Mouse (Mus musculus): ENCODE data around the gene Tomt. TPM values are rescaled to one million over a fixed set of nuclear protein-coding genes. Genes with fewer than 3 reads are reported as not detected.
"Not testable (repeated sequence)": the region's sequence is repeated elsewhere in the genome, so short reads cannot be mapped to it uniquely, and the experiment has no call there.

The Tomt gene
- polyA plus RNA-seq (2016; fragmentation: Nextera tagmentation; extraction: Ambion mirVana) = 0.38 and 0.64 TPM in 2 replicates

DNA sequence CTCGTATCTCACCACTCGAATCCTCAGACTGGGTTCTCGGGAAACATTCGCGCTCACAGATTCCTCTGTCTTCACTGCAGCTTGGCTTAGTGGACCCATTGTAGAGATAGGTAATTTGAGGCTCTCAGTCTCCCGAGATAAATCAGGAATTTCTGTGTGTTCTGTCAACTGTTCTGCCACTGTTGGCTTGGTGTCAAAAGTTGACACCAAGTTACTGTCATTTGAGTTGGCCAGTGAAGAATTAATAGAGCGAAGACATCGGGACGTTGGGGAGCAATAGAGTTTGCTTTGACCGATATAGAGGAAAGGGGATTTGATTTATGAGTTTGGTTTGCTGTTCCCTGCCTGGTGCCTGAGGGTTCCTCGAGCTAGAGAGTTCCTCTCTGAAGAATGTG lies at the start of gene Tomt:
Gene Tomt (minus strand): TSS at position 73 of the 395 bp plus-strand sequence.
- no peaks in the 10 kb centered on the region for H3K27me3 ChIP-seq
- peak within 1 kb of the TSS; percentile 92 for H3K27ac ChIP-seq (replicated peaks)
- peaks cover 22% of the 10 kb centered on the region for H3K4me1 ChIP-seq
- WGBS = 21% methylated on average over 11 of the region's 11 CpGs
- H3K4me3 ChIP-seq = peak within 1 kb of the TSS; percentile 63
- ATAC-seq (ENCODE audit: low FRiP score, low read depth) = no peak
- H3K36me3 ChIP-seq = peaks cover 31% of the 10 kb centered on the region
- H3K4me2 ChIP-seq (replicated peaks) = peak within 1 kb of the TSS; percentile 67
- H3K9me3 ChIP-seq = no peaks in the 10 kb centered on the region
- H3K9ac ChIP-seq (replicated peaks) = peak within 1 kb of the TSS; percentile 78

DNA sequence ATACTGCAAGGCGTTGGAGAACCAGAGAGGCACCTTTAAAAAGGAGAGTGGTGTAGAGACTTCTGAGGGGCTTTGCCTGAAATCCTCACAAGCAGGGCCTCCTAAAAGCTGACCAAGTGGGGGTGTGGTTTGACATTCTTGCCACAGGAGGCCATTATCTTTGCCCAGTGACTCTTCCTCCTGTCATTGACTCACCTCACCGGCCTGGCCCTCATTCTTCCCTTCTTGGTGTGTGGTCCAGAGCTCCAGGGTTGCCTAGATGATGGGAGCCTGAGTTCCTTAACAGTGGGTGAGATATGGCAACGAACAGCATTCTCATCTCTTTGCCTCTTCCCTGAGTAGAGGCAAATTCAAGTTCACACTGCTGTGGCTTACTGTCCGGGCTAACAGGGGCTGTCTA lies 49.7 kb upstream of the Tomt start:
- WGBS = 59% methylated on average over 4 of the region's 4 CpGs
- Histone ChIP-seq H3K9ac (replicated peaks) (no peak overlapping the region), H3K27ac (replicated peaks) (no peak overlapping the region), H3K36me3 (no peaks in the 10 kb centered on the region; the same call in 1 of the 2 replicates), H3K9me3 (no peaks in the 10 kb centered on the region), H3K4me3 (no peak overlapping the region), H3K27me3 (no peaks in the 10 kb centered on the region), H3K4me1 (no peaks in the 10 kb centered on the region; the same call in 1 of the 2 replicates), H3K4me2 (replicated peaks) (no peak overlapping the region)
- ATAC-seq (ENCODE audit: low FRiP score, low read depth) = no peak

DNA sequence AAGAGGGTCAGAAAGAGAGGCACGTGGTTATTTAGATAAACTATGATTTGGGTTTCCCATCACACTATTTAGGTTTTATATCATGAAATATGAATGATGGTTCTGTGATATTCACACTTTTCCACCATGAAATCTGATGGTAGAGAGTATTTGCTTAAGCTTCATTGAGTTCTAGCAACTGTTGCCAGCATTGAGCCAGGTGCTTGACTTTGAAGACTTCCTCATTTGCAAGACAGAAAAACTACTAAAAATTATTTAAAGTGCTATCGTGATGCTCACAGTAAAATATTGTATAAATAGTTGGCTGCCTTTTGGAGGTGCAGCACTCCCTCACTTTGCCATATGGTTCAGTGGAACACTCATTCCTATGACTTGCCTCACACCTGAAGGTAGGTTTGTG lies 49.1 kb upstream of the Tomt start:
- H3K27me3 ChIP-seq = no peaks in the 10 kb centered on the region
- H3K9me3 ChIP-seq = no peaks in the 10 kb centered on the region
- 95% methylated on average over 2 of the region's 2 CpGs for WGBS

DNA sequence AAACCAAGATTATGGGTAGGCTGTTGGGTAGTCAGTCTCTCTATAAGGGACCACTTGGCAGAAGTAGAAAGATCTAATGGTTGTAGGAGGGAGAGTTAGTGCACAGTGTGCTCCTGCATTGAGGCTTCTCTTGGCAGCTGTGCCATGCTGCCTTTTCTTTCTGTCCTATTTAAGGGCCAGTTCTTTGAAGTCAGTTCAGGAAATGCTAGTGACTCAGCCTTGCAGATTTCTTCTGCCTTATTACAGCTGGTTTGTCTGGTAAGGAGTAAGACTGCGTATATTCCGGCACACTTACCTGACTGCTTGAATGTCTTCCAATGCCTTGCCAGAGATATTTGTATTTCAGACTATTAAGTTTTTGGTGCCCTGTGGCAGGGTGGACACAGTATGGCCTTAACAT lies 48.0 kb upstream of the Tomt start:
- H3K36me3 ChIP-seq = no peaks in the 10 kb centered on the region; the same call in 1 of the 2 replicates
- 92% methylated on average over 2 of the region's 2 CpGs for WGBS
- no peak overlapping the region for H3K4me2 ChIP-seq (replicated peaks)
- no peak overlapping the region for H3K9ac ChIP-seq (replicated peaks)
- no peaks in the 10 kb centered on the region for H3K9me3 ChIP-seq
- H3K4me1 ChIP-seq = no peaks in the 10 kb centered on the region
- H3K4me3 ChIP-seq = no peak overlapping the region
- H3K27ac ChIP-seq (replicated peaks) = no peak overlapping the region
- ATAC-seq (ENCODE audit: low FRiP score, low read depth) = no peak
- no peaks in the 10 kb centered on the region for H3K27me3 ChIP-seq

More for the DNA sequence above, 49.1 kb upstream of the Tomt start:
- H3K27ac ChIP-seq (replicated peaks) = no peak overlapping the region
- no peaks in the 10 kb centered on the region; the same call in 1 of the 2 replicates for H3K36me3 ChIP-seq
- ATAC-seq (ENCODE audit: low FRiP score, low read depth) = no peak
- no peak overlapping the region for H3K4me2 ChIP-seq (replicated peaks)
- H3K4me3 ChIP-seq = no peak overlapping the region
- H3K9ac ChIP-seq (replicated peaks) = no peak overlapping the region
- H3K4me1 ChIP-seq = no peaks in the 10 kb centered on the region; the same call in 1 of the 2 replicates

DNA sequence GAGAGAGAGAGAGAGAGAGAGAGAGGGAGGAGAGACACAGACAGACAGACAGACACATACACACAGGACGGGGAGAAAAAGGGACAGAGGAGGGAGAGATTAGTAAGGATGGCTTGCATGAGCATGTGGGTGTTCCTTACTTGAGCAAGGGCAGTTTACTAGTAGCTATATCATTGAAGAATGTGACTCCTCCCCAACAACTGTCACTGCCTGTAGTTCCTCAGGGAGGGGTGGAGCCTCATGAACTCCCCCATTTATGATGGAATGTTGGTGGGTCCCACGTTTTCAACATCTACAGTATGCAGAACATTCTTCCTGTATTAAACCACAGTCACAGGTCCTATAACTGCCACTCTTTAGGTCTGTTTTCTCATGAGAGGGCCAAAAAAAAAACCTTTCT lies 45.9 kb upstream of the Tomt start:
- no peaks in the 10 kb centered on the region for H3K27me3 ChIP-seq
- H3K9me3 ChIP-seq = no peaks in the 10 kb centered on the region
- no peaks in the 10 kb centered on the region; the same call in 1 of the 2 replicates for H3K36me3 ChIP-seq
- H3K4me3 ChIP-seq = no peak overlapping the region
- no peak overlapping the region for H3K27ac ChIP-seq (replicated peaks)
- no peak overlapping the region for H3K4me2 ChIP-seq (replicated peaks)
- H3K4me1 ChIP-seq = no peaks in the 10 kb centered on the region
- 65% methylated on average over 2 of the region's 2 CpGs for WGBS
- ATAC-seq (ENCODE audit: low FRiP score, low read depth) = no peak
- H3K9ac ChIP-seq (replicated peaks) = no peak overlapping the region

DNA sequence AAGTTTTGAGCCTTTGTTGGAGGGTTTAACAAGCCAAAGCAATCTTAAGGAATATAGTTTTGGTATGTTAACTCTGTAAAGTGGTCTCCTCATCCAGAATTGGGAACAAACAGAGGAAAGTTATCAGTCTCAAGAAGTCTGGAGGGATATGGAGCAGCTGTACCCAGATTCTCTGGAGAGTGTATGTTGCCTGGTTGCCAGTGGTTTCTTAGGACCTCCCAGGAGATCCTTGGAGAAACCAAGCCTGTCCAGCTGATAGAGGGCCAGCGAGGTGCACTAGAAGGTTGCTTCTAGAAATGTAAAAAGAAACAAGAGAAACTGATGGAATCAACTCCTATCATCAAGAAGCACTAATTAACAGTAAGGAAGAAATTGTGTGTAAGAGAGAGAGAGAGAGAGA lies 45.5 kb upstream of the Tomt start:
- no peak overlapping the region for H3K4me3 ChIP-seq
- WGBS = 93% methylated on average over 1 of the region's 1 CpGs
- no peaks in the 10 kb centered on the region; the same call in 1 of the 2 replicates for H3K36me3 ChIP-seq
- no peak overlapping the region for H3K4me2 ChIP-seq (replicated peaks)
- H3K27ac ChIP-seq (replicated peaks) = no peak overlapping the region
- H3K9me3 ChIP-seq = no peaks in the 10 kb centered on the region
- no peaks in the 10 kb centered on the region for H3K4me1 ChIP-seq
- no peaks in the 10 kb centered on the region for H3K27me3 ChIP-seq
- no peak for ATAC-seq (ENCODE audit: low FRiP score, low read depth)
- H3K9ac ChIP-seq (replicated peaks) = no peak overlapping the region

DNA sequence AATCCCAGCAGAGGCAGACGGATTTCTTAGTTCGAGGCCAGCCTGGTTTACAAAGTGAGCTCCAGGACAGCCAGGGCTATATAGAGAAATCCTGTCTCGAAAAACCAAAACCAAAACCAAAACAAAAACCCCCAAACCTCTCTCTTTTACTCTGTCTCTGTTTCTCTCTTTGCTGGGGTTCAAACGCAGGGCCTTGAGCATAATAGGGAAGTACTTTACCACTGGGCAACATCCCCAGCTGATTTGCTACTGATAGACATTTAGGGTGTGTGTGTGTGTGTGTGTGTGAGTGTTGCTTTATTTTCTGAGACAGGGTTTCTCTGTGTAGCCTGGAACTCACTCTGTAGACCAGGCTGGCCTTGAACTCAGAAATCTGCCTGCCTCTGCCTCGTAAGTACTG lies 42.8 kb upstream of the Tomt start:
- not testable (repeated sequence) for H3K9ac ChIP-seq (replicated peaks); H3K27me3 ChIP-seq; H3K4me3 ChIP-seq; H3K4me1 ChIP-seq; H3K9me3 ChIP-seq; H3K4me2 ChIP-seq (replicated peaks); ATAC-seq (ENCODE audit: low FRiP score, low read depth); H3K27ac ChIP-seq (replicated peaks); H3K36me3 ChIP-seq
- WGBS = 92% methylated on average over 5 of the region's 5 CpGs

DNA sequence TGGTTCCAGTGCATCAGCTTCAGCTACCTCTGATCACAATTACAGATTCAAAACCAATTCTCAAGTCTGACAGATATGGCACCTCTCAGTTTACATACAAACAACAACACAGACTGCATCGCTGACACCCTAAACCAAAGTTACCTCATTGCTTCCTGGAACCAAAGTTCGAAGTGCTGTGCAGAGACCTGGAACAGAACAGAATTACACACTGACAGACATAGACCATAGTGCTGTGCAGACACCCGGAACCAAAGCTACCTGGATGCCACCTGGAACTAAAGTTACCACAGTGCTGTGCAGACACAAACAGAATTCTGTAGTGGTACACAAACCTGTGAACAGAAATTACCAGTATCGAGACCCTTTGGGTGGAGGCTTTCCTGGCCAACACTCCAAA lies 33.6 kb upstream of the Tomt start:
- no peak overlapping the region for H3K4me3 ChIP-seq
- H3K27ac ChIP-seq (replicated peaks) = no peak overlapping the region
- WGBS = 92% methylated on average over 4 of the region's 4 CpGs
- H3K4me2 ChIP-seq (replicated peaks) = no peak overlapping the region
- H3K9me3 ChIP-seq = no peaks in the 10 kb centered on the region
- H3K27me3 ChIP-seq = no peaks in the 10 kb centered on the region
- no peak for ATAC-seq (ENCODE audit: low FRiP score, low read depth)
- H3K9ac ChIP-seq (replicated peaks) = no peak overlapping the region
- peaks cover 12% of the 10 kb centered on the region for H3K4me1 ChIP-seq
- H3K36me3 ChIP-seq = peaks cover 2% of the 10 kb centered on the region; the same call in 1 of the 2 replicates

DNA sequence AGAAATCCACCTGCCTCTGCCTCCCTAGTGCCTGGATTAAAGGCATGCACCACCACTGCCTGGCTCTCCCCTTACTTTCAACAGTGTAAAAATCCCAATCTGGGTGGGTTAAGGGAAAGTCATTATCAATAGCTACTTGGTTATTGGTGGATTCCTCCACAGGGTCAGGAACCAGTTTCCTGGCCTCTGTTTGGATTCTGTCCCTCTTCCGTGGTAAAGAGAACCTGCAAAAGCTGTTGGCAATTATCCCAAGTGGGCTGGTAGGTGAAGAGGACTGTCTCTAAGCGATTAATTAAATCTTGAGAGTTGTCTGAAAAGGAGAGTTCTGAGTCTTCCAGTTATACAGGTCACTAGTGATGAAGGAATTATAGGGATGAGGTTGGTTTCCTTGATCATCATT lies 32.2 kb upstream of the Tomt start:
- Histone ChIP-seq H3K27me3 (no peaks in the 10 kb centered on the region), H3K27ac (replicated peaks) (no peak overlapping the region), H3K4me2 (replicated peaks) (no peak overlapping the region), H3K4me3 (no peak overlapping the region), H3K9me3 (no peaks in the 10 kb centered on the region), H3K36me3 (peaks cover 2% of the 10 kb centered on the region; the same call in 1 of the 2 replicates), H3K4me1 (peaks cover 16% of the 10 kb centered on the region), H3K9ac (replicated peaks) (no peak overlapping the region)
- ATAC-seq (ENCODE audit: low FRiP score, low read depth) = no peak
- WGBS = 98% methylated on average over 2 of the region's 2 CpGs

DNA sequence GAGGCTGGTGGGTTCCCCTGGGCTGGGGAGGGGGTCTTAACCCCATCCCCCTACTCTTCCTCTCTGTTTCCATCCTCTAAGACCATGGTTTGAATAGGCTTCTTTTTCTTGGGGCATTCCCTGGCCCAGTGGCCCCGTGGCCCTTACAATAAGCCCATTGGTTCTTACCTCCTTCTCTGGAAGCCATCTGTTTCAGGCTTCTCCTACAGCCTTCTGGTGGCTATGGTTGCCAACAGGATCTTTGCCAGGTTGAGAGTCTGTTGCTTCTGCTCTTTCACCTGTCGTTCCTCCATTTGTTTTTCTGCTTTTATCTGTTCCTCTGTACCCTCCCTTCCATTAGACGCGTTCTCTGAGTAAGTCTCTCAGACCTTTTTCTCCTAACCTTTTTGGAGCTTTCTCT lies 31.4 kb upstream of the Tomt start:
- Histone ChIP-seq H3K4me1 (peaks cover 22% of the 10 kb centered on the region), H3K36me3 (peaks cover 2% of the 10 kb centered on the region; the same call in 1 of the 2 replicates), H3K4me3 (no peak overlapping the region), H3K27me3 (no peaks in the 10 kb centered on the region), H3K9me3 (no peaks in the 10 kb centered on the region), H3K9ac (replicated peaks) (no peak overlapping the region), H3K4me2 (replicated peaks) (no peak overlapping the region), H3K27ac (replicated peaks) (no peak overlapping the region)
- no peak for ATAC-seq (ENCODE audit: low FRiP score, low read depth)
- WGBS = 94% methylated on average over 4 of the region's 4 CpGs

DNA sequence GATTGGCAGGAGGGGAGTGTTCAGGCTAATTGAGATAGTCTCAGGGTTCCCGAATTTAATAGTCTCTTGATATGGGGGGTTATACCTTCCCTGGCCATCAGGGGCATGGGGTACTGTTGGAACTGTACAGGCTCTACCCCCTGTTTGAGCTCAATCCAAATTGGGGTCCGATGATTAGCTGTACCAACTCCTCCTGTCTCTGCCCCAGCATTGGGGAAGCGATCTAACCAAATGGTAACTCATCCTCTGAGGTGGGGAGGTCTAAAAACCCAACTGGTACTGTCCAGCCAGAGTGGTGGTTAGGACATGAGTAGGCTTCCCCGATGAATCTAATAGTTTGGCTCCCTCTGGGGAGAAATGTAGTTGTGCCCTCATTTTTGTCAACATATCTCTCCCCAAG lies 30.8 kb upstream of the Tomt start:
- no peak overlapping the region for H3K27ac ChIP-seq (replicated peaks)
- no peak for ATAC-seq (ENCODE audit: low FRiP score, low read depth)
- no peak overlapping the region for H3K4me3 ChIP-seq
- H3K27me3 ChIP-seq = no peaks in the 10 kb centered on the region
- no peak overlapping the region for H3K9ac ChIP-seq (replicated peaks)
- peaks cover 24% of the 10 kb centered on the region for H3K4me1 ChIP-seq
- no peak overlapping the region for H3K4me2 ChIP-seq (replicated peaks)
- H3K9me3 ChIP-seq = no peaks in the 10 kb centered on the region
- 95% methylated on average over 4 of the region's 4 CpGs for WGBS
- peaks cover 2% of the 10 kb centered on the region; the same call in 1 of the 2 replicates for H3K36me3 ChIP-seq

DNA sequence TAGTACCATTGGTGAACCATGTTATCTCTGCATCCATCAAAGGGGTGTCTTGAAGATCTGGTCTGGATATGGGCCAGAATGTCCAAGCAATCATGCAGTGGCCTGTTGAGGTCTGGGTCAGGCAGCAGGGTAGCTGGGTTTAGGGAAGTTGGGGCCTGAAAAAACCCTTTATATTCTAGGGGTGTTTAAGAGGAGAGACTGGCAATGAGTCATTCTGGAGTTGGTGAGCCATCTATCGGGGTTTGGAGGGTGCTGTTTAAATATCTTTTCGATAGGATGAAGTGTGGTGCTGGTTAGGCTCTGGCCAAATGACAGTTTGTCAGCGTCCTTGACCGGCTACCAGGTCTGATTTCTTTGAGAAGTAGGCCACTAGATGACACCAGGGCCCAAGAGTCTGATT lies 29.8 kb upstream of the Tomt start:
- no peaks in the 10 kb centered on the region for H3K9me3 ChIP-seq
- H3K4me2 ChIP-seq (replicated peaks) = no peak overlapping the region
- peaks cover 24% of the 10 kb centered on the region for H3K4me1 ChIP-seq
- no peak overlapping the region for H3K27ac ChIP-seq (replicated peaks)
- H3K4me3 ChIP-seq = no peak overlapping the region
- peaks cover 2% of the 10 kb centered on the region; the same call in 1 of the 2 replicates for H3K36me3 ChIP-seq
- no peaks in the 10 kb centered on the region for H3K27me3 ChIP-seq
- no peak for ATAC-seq (ENCODE audit: low FRiP score, low read depth)
- no peak overlapping the region for H3K9ac ChIP-seq (replicated peaks)
- WGBS = 92% methylated on average over 4 of the region's 4 CpGs

DNA sequence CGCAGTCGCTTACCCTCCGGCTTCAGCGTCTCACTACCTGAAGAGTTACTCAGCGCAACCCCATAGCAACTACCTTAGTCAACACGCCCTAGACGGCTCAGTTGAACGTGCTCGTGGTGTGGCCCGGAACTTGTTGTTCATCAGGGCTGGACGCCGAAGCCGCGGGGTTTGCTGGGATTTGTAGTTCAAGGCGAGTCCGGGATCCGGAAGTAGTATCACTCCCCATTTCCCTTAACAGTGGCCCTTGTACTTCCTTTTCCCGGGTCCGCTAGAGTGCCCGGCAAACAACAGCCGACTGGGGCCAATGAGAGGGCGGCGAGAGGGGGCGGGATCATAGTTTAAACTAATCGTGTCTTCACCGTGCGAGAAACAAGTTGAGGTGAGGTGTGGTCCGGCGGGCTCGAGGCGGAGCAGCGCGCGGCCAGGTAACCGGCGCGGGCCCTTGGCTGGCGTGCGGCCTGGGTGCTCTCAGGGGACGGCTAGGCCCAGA lies 27.6 kb upstream of the Tomt start, which contains the start of the genes Lrrc51 and Numa1:
Gene Lrrc51 (minus strand): TSS at position 145 of the 490 bp plus-strand sequence.
Gene Numa1 (plus strand): TSS at position 361 of the 490 bp plus-strand sequence.
- Histone ChIP-seq H3K4me1 (peaks cover 24% of the 10 kb centered on the region), H3K4me2 (replicated peaks) (peak within 1 kb of the TSS; percentile 79), H3K9me3 (no peaks in the 10 kb centered on the region), H3K9ac (replicated peaks) (peak within 1 kb of the TSS; percentile 86), H3K4me3 (peak within 1 kb of the TSS; percentile 92), H3K27me3 (no peaks in the 10 kb centered on the region), H3K27ac (replicated peaks) (peak within 1 kb of the TSS; percentile 66), H3K36me3 (peaks cover 2% of the 10 kb centered on the region; the same call in 1 of the 2 replicates)
- WGBS = under 1% methylated on average over 40 of the region's 40 CpGs
- peak; percentile 99 for ATAC-seq (ENCODE audit: low FRiP score, low read depth)
